Mouse (Mus musculus) heart, embryonic 11.5 days (tissue): ENCODE results near the gene Prpsap1. TPM values are rescaled to one million over a fixed set of nuclear protein-coding genes. Genes with fewer than 3 reads are reported as not detected.

Experiments
- polyA plus RNA-seq: library from polyadenylated mRNA; unstranded; fragments of >200 nt; fragmentation: Nextera tagmentation; extraction: Ambion mirVana; gene quantifications from 2 replicates; pipeline ENCODE4 v1.2.1, GENCODE M21; 2014

Gene Prpsap1
- polyA plus RNA-seq, 1 experiment from 2014 or later, result 101 TPM

Other genes starting within 250 kb of the Prpsap1 start
- gene Srp68, start 220.0 kb downstream of the Prpsap1 start, polyA plus RNA-seq, result 61.5 and 61.9 TPM in 2 replicates
- 0.16 TPM in 1 of 2 replicates, not detected in the other for gene Galr2, start 213.3 kb downstream of the Prpsap1 start, polyA plus RNA-seq
- gene Exoc7, start 187.0 kb downstream of the Prpsap1 start, polyA plus RNA-seq, result 42.5 and 46.6 TPM in 2 replicates
- gene Foxj1, start 158.8 kb downstream of the Prpsap1 start, polyA plus RNA-seq, result 0.07 TPM in 1 of 2 replicates, not detected in the other
- 8.6 and 9.2 TPM in 2 replicates for gene Rnf157, start 81.2 kb downstream of the Prpsap1 start, polyA plus RNA-seq
- gene Ubald2, start 60.1 kb downstream of the Prpsap1 start, polyA plus RNA-seq, result 60.6 and 68.3 TPM in 2 replicates
- 0.31 TPM in 1 of 2 replicates, not detected in the other for gene Qrich2, start 28.0 kb downstream of the Prpsap1 start, polyA plus RNA-seq
- gene Sphk1, start 36.7 kb upstream of the Prpsap1 start, polyA plus RNA-seq, result 2.1 and 3.0 TPM in 2 replicates
- 14.7 and 17.1 TPM in 2 replicates for gene Ube2o, start 87.2 kb upstream of the Prpsap1 start, polyA plus RNA-seq
- not detected in 2 replicates for gene Aanat, start 92.2 kb upstream of the Prpsap1 start, polyA plus RNA-seq
- 5.0 and 6.0 TPM in 2 replicates for gene Rhbdf2, start 132.8 kb upstream of the Prpsap1 start, polyA plus RNA-seq
- 0.35 and 0.92 TPM in 2 replicates for gene Prcd, start 159.3 kb upstream of the Prpsap1 start, polyA plus RNA-seq
- gene Cygb, start 160.1 kb upstream of the Prpsap1 start, polyA plus RNA-seq, result 1.1 and 1.2 TPM in 2 replicates